Mouse (Mus musculus): Measurements from ENCODE around the gene Ror1. TPM values are rescaled to one million over a fixed set of nuclear protein-coding genes. Genes with fewer than 3 reads are reported as not detected.

The Ror1 gene
- polyA plus RNA-seq (2014; fragmentation: Nextera tagmentation; extraction: Ambion mirVana), result 12.4 and 14.7 TPM in 2 replicates

- peak within 1 kb of the TSS; percentile 76 for H3K4me2 ChIP-seq (ENCODE audit: low read length)
- no peaks in the 10 kb centered on the region for H3K9me3 ChIP-seq (ENCODE audit: control insufficient read depth, low read length)
- H3K4me3 ChIP-seq (ENCODE audit: control insufficient read depth in 1 of 2, insufficient read depth in 1 of 2, low read depth in 1 of 2, low read length in 2 of 2), result peak within 1 kb of the TSS; percentile 79 to 88
- H3K9ac ChIP-seq (ENCODE audit: low read length), result peak within 1 kb of the TSS; percentile 94
- H3K27me3 ChIP-seq (ENCODE audit: control insufficient read depth, insufficient read depth, low read length), result no peaks in the 10 kb centered on the region; the same call in 1 of the 2 replicates
- no peaks in the 10 kb centered on the region for H3K36me3 ChIP-seq (ENCODE audit: control insufficient read depth, insufficient read depth, low read length)
- peak; percentile 82 for ATAC-seq (ENCODE audit: insufficient number of reproducible peaks, insufficient read depth, low FRiP score, low read depth)
- H3K4me1 ChIP-seq (ENCODE audit: control insufficient read depth in 2 of 2, insufficient read depth in 2 of 2, low read length in 2 of 2), result peaks cover 0 to 18% of the 10 kb centered on the region in 2 experiments; a peak in 2 of 4 replicates
- H3K27ac ChIP-seq (replicated peaks in 1 of 2; ENCODE audit: control insufficient read depth in 1 of 2, insufficient read depth in 1 of 2, low read depth in 2 of 2, low read length in 2 of 2), result peak within 1 kb of the TSS; percentile 85 to 88
- WGBS, result under 1% methylated on average over 50 of the region's 76 CpGs
Measured at GRCm38 (mm10) chr4:100095685-100096595, at the start of gene Ror1. Gene Ror1, plus strand, starts transcription at chr4:100095791.

DNA sequence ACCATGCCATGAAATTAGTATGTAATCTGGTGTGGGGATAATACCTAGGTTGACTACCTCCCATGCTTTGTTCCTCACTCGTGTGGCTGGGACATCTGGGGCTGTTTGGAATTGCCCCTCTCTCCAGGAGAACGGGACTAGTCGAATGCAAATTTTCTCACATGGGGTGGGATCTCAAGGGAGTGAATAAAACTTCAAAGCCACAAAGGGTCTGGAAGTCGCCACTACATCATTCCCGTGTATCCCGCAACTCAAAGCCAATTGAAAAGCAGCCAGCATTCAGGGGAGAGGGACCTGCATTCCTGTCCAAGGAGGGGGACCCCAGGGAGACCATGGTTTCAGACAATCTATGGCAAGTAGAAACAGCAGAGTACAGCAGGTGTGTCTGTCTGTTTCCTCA lies 48.5 kb upstream of the Ror1 start:
- H3K27me3 ChIP-seq (ENCODE audit: control insufficient read depth, insufficient read depth, low read length), result no peaks in the 10 kb centered on the region
- 55% methylated on average over 6 of the region's 6 CpGs for WGBS
- no peaks in the 10 kb centered on the region for H3K36me3 ChIP-seq (ENCODE audit: control insufficient read depth, insufficient read depth, low read length)
- no peak overlapping the region for H3K27ac ChIP-seq (replicated peaks in 1 of 2; ENCODE audit: control insufficient read depth in 1 of 2, insufficient read depth in 1 of 2, low read depth in 2 of 2, low read length in 2 of 2)
- no peak overlapping the region for H3K9ac ChIP-seq (ENCODE audit: low read length)
- H3K4me1 ChIP-seq (ENCODE audit: control insufficient read depth in 2 of 2, insufficient read depth in 2 of 2, low read length in 2 of 2), result peaks cover 6 to 14% of the 10 kb centered on the region in 2 experiments; a peak in 2 of 4 replicates
- H3K4me2 ChIP-seq (ENCODE audit: low read length), result no peak overlapping the region
- no peaks in the 10 kb centered on the region for H3K9me3 ChIP-seq (ENCODE audit: control insufficient read depth, low read length)
- no peak for ATAC-seq (ENCODE audit: insufficient number of reproducible peaks, insufficient read depth, low FRiP score, low read depth)
- no peak overlapping the region for H3K4me3 ChIP-seq (ENCODE audit: control insufficient read depth in 1 of 2, insufficient read depth in 1 of 2, low read depth in 1 of 2, low read length in 2 of 2)

DNA sequence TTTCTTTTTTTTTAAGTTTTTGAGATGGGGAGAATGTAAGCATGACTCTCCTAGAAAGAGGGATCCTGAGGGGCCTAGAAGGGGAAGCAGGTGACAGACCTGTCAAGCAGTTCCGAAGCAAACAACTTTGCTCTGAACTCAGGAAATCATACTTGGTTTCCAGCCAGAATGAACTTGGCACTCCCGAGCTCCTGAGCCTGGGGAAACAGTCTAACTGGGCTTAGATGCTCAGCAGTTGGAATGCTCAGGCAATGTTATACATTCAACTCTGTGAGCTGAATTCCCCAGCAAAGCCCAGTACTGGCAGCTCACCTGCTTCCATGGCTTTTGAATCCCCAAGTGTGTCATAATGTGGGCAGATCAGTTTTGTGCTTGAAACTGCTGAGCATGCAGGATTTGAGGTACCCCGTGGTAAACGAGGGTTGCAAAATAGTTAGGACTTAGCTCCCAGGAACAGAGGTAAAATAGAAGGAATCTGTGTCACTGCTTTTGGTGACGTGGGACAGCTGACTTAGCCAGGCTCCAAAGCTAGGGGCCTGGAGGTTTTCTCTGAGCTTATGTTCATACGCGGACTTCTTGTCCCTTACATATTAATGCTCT lies 47.1 kb upstream of the Ror1 start:
- H3K4me1 ChIP-seq (ENCODE audit: control insufficient read depth in 2 of 2, insufficient read depth in 2 of 2, low read length in 2 of 2), result peaks cover 5 to 14% of the 10 kb centered on the region in 2 experiments; a peak in 2 of 4 replicates
- no peak overlapping the region for H3K4me3 ChIP-seq (ENCODE audit: control insufficient read depth in 1 of 2, insufficient read depth in 1 of 2, low read depth in 1 of 2, low read length in 2 of 2)
- no peaks in the 10 kb centered on the region for H3K9me3 ChIP-seq (ENCODE audit: control insufficient read depth, low read length)
- no peak overlapping the region for H3K9ac ChIP-seq (ENCODE audit: low read length)
- H3K27me3 ChIP-seq (ENCODE audit: control insufficient read depth, insufficient read depth, low read length), result no peaks in the 10 kb centered on the region
- no peak overlapping the region for H3K4me2 ChIP-seq (ENCODE audit: low read length)
- no peaks in the 10 kb centered on the region for H3K36me3 ChIP-seq (ENCODE audit: control insufficient read depth, insufficient read depth, low read length)
- 0 out of 2 replicates have a peak, but pooled peaks have one; percentile 26 for ATAC-seq (ENCODE audit: insufficient number of reproducible peaks, insufficient read depth, low FRiP score, low read depth)
- WGBS, result 54% methylated on average over 7 of the region's 7 CpGs
- H3K27ac ChIP-seq (replicated peaks in 1 of 2; ENCODE audit: control insufficient read depth in 1 of 2, insufficient read depth in 1 of 2, low read depth in 2 of 2, low read length in 2 of 2), result peak overlapping the region; percentile 29 to 38; a peak in 3 of 4 replicates

DNA sequence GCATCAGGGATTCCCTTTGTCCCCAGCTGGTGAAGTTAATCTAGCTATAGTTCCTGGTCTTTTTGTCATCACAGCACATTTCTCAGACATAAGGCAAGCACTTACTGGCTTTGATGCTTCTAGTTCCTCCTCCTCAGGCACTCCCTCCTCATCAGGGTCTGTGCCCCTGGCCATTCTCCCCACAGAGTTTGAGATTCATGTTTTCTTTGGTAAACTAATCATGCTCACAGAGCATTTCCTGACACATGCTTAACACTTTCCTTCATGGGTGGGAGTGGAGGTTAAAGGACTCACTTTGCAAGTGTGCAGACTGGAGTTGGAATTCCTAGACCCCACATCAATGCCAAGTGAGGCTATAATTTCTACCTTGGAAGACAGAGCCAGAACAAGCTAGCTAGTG lies 43.8 kb upstream of the Ror1 start:
- no peaks in the 10 kb centered on the region for H3K36me3 ChIP-seq (ENCODE audit: control insufficient read depth, insufficient read depth, low read length)
- no peak overlapping the region for H3K4me3 ChIP-seq (ENCODE audit: control insufficient read depth in 1 of 2, insufficient read depth in 1 of 2, low read depth in 1 of 2, low read length in 2 of 2)
- no peak for ATAC-seq (ENCODE audit: insufficient number of reproducible peaks, insufficient read depth, low FRiP score, low read depth)
- H3K27me3 ChIP-seq (ENCODE audit: control insufficient read depth, insufficient read depth, low read length), result no peaks in the 10 kb centered on the region
- no peaks in the 10 kb centered on the region for H3K9me3 ChIP-seq (ENCODE audit: control insufficient read depth, low read length)
- H3K4me1 ChIP-seq (ENCODE audit: control insufficient read depth in 2 of 2, insufficient read depth in 2 of 2, low read length in 2 of 2), result peaks cover 2 to 21% of the 10 kb centered on the region in 2 experiments; a peak in 2 of 4 replicates
- no peak overlapping the region for H3K4me2 ChIP-seq (ENCODE audit: low read length)
- H3K27ac ChIP-seq (replicated peaks in 1 of 2; ENCODE audit: control insufficient read depth in 1 of 2, insufficient read depth in 1 of 2, low read depth in 2 of 2, low read length in 2 of 2), result no peak overlapping the region
- no peak overlapping the region for H3K9ac ChIP-seq (ENCODE audit: low read length)

DNA sequence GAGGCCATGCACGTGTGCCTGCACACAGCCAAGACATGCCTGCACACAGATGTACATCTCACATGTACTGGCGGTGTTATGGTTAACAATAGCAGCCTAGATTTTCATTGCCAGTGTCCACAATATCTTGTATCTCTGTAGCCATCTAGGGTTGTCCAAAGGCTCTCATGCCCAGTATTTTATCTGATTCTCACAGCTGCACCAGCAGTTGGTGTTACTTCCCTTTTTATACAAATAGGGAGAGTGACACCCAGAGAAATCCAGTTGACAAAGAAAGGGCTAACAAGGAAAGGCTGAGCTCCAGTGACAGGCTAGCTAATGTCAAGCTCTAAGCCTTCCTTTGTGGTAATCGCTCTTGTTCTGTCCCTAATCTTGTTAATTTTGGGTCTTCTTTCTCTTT lies 43.3 kb upstream of the Ror1 start:
- H3K27ac ChIP-seq (replicated peaks in 1 of 2; ENCODE audit: control insufficient read depth in 1 of 2, insufficient read depth in 1 of 2, low read depth in 2 of 2, low read length in 2 of 2), result no peak overlapping the region
- no peaks in the 10 kb centered on the region for H3K36me3 ChIP-seq (ENCODE audit: control insufficient read depth, insufficient read depth, low read length)
- WGBS, result 81% methylated on average over 3 of the region's 3 CpGs
- H3K27me3 ChIP-seq (ENCODE audit: control insufficient read depth, insufficient read depth, low read length), result no peaks in the 10 kb centered on the region
- ATAC-seq (ENCODE audit: insufficient number of reproducible peaks, insufficient read depth, low FRiP score, low read depth), result no peak
- H3K4me3 ChIP-seq (ENCODE audit: control insufficient read depth in 1 of 2, insufficient read depth in 1 of 2, low read depth in 1 of 2, low read length in 2 of 2), result no peak overlapping the region
- no peaks in the 10 kb centered on the region for H3K9me3 ChIP-seq (ENCODE audit: control insufficient read depth, low read length)
- H3K4me2 ChIP-seq (ENCODE audit: low read length), result no peak overlapping the region
- H3K9ac ChIP-seq (ENCODE audit: low read length), result no peak overlapping the region
- H3K4me1 ChIP-seq (ENCODE audit: control insufficient read depth in 2 of 2, insufficient read depth in 2 of 2, low read length in 2 of 2), result peaks cover 2 to 21% of the 10 kb centered on the region in 2 experiments; a peak in 2 of 4 replicates

GRCm38 (mm10) chr4:100056046-100056445 lies 39.5 kb upstream of the Ror1 start:
- WGBS, result 40% methylated on average over 9 of the region's 9 CpGs
- no peak for ATAC-seq (ENCODE audit: insufficient number of reproducible peaks, insufficient read depth, low FRiP score, low read depth)

GRCm38 (mm10) chr4:100056446-100056845 lies 39.1 kb upstream of the Ror1 start:
- peaks cover 0 to 7% of the 10 kb centered on the region in 2 experiments; a peak in 1 of 4 replicates for H3K4me1 ChIP-seq (ENCODE audit: control insufficient read depth in 2 of 2, insufficient read depth in 2 of 2, low read length in 2 of 2)
- peak overlapping the region in 1 of 2 experiments; percentile 24; a peak in 1 of 4 replicates for H3K27ac ChIP-seq (replicated peaks in 1 of 2; ENCODE audit: control insufficient read depth in 1 of 2, insufficient read depth in 1 of 2, low read depth in 2 of 2, low read length in 2 of 2)
- H3K9ac ChIP-seq (ENCODE audit: low read length), result no peak overlapping the region
- H3K36me3 ChIP-seq (ENCODE audit: control insufficient read depth, insufficient read depth, low read length), result no peaks in the 10 kb centered on the region
- ATAC-seq (ENCODE audit: insufficient number of reproducible peaks, insufficient read depth, low FRiP score, low read depth), result no peak
- WGBS, result 69% methylated on average over 4 of the region's 4 CpGs
- H3K27me3 ChIP-seq (ENCODE audit: control insufficient read depth, insufficient read depth, low read length), result no peaks in the 10 kb centered on the region
- H3K4me3 ChIP-seq (ENCODE audit: control insufficient read depth in 1 of 2, insufficient read depth in 1 of 2, low read depth in 1 of 2, low read length in 2 of 2), result no peak overlapping the region
- H3K4me2 ChIP-seq (ENCODE audit: low read length), result no peak overlapping the region
- no peaks in the 10 kb centered on the region for H3K9me3 ChIP-seq (ENCODE audit: control insufficient read depth, low read length)

More at GRCm38 (mm10) chr4:100056046-100056445, 39.5 kb upstream of the Ror1 start:
- H3K9ac ChIP-seq (ENCODE audit: low read length), result no peak overlapping the region
- no peaks in the 10 kb centered on the region for H3K27me3 ChIP-seq (ENCODE audit: control insufficient read depth, insufficient read depth, low read length)
- no peak overlapping the region for H3K4me2 ChIP-seq (ENCODE audit: low read length)
- no peaks in the 10 kb centered on the region for H3K9me3 ChIP-seq (ENCODE audit: control insufficient read depth, low read length)
- H3K36me3 ChIP-seq (ENCODE audit: control insufficient read depth, insufficient read depth, low read length), result no peaks in the 10 kb centered on the region
- peaks cover 0 to 7% of the 10 kb centered on the region in 2 experiments; a peak in 1 of 4 replicates for H3K4me1 ChIP-seq (ENCODE audit: control insufficient read depth in 2 of 2, insufficient read depth in 2 of 2, low read length in 2 of 2)
- H3K27ac ChIP-seq (replicated peaks in 1 of 2; ENCODE audit: control insufficient read depth in 1 of 2, insufficient read depth in 1 of 2, low read depth in 2 of 2, low read length in 2 of 2), result peak overlapping the region in 1 of 2 experiments; percentile 28; a peak in 1 of 4 replicates
- no peak overlapping the region for H3K4me3 ChIP-seq (ENCODE audit: control insufficient read depth in 1 of 2, insufficient read depth in 1 of 2, low read depth in 1 of 2, low read length in 2 of 2)
